Mouse (Mus musculus) forebrain, embryonic 15.5 days (tissue): ENCODE measurements around the gene Ifi47. TPM values are rescaled to one million over a fixed set of nuclear protein-coding genes. Genes with fewer than 3 reads are reported as not detected.

Experiments used
- ATAC-seq: fragments of 200-750 bp; cut with Nextera tagmentation; replicated peaks from 2 replicates; pipeline ENCODE4 v1.8.0; 2017; ENCODE audit warnings: mild to moderate bottlenecking, moderate TSS enrichment, moderate library complexity
- H3K27ac ChIP-seq: fragments of 300-500 bp; sonication (generic); replicated peaks from 2 replicates; pipeline ENCODE4 v1.5.1; 2015; ENCODE audit warnings: mild to moderate bottlenecking, inconsistent platforms
- H3K27me3 ChIP-seq: fragments of 300-500 bp; sonication (generic); 2 replicates; pipeline ENCODE4 v1.6.1; 2015; ENCODE audit warnings: inconsistent platforms
- H3K36me3 ChIP-seq: fragments of 300-500 bp; sonication (generic); 2 replicates; pipeline ENCODE4 v1.6.1; 2015; ENCODE audit warnings: mild to moderate bottlenecking, inconsistent platforms
- H3K4me1 ChIP-seq: fragments of 300-500 bp; sonication (generic); 2 replicates; pipeline ENCODE4 v1.6.1; 2015; ENCODE audit warnings: inconsistent platforms
- H3K4me2 ChIP-seq: fragments of 300-500 bp; sonication (generic); replicated peaks from 2 replicates; pipeline ENCODE4 v1.6.1; 2015; ENCODE audit warnings: mild to moderate bottlenecking, inconsistent platforms
- H3K4me3 ChIP-seq: fragments of 300-500 bp; sonication (generic); 2 replicates; pipeline ENCODE4 v1.5.1; 2015; ENCODE audit warnings: mild to moderate bottlenecking, inconsistent platforms
- H3K9ac ChIP-seq: fragments of 300-500 bp; sonication (generic); replicated peaks from 2 replicates; pipeline ENCODE4 v1.6.1; 2015; ENCODE audit warnings: mild to moderate bottlenecking, inconsistent platforms
- H3K9me3 ChIP-seq: fragments of 300-500 bp; sonication (generic); 2 replicates; pipeline ENCODE4 v1.6.1; 2016; ENCODE audit warnings: inconsistent platforms
- WGBS: fragments of 180-500 bp; shearing (Covaris S2); methylation state at CpG from one replicate; pipeline ENCODE4 v1.1.7; 2015; ENCODE audit warnings: mixed read lengths; 5-methylcytosine and 5-hydroxymethylcytosine counted together
- polyA plus RNA-seq: library from polyadenylated mRNA; unstranded; fragments of >200 nt; fragmentation: Nextera tagmentation; extraction: Ambion mirVana; gene quantifications from 2 replicates; pipeline ENCODE4 v1.2.1, GENCODE M21; 2015

Ifi47 gene
- polyA plus RNA-seq, 1 experiment from 2014 or later = 0.38 TPM

DNA sequence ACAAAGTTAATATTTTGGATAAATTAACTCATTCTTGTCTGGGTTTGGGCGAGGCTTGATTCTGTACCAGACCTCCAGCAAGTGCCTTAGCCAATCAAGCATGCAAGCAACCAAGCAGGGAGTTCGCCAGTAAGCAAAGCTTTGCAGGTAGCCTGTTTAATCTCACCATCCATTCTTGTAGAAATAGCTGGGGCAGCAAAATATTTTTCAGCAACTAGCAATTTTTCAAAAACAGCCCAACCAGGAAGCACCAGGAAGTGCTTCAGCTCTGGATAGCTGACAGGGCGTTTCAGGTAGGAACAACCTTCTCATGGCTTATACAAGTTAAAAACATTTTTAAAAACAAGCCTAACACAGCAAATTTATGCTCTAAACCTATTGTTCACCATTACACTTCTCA, 5.5 kb downstream of the Ifi47 start:
- Histone ChIP-seq H3K27me3 (no peaks in the 10 kb centered on the region), H3K4me3 (no peak overlapping the region), H3K9me3 (no peaks in the 10 kb centered on the region), H3K36me3 (no peaks in the 10 kb centered on the region), H3K27ac (no peak overlapping the region), H3K9ac (no peak overlapping the region), H3K4me1 (no peaks in the 10 kb centered on the region), H3K4me2 (no peak overlapping the region)
- no peak for ATAC-seq
- 76% methylated on average over 3 of the region's 3 CpGs for WGBS

DNA sequence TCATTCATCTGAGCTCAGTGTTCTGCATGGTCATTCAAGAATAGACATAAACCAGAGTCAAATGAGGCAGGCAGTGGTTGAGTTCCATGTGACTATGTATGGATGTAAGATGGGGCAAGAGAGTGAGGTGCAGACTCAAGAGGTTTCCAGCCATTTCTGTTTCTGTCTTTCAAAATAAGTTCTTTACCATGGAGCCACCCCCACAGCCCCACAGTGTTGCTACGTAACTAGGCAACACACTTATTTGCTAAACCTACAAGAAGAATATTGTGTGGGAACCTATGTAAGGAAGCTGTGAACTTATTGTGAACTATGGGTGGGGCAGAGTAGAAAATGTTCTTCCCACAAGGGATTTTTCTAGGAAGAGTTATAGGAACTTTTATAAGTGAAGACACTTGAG, 6.8 kb downstream of the Ifi47 start:
- H3K4me2 ChIP-seq = no peak overlapping the region
- H3K9me3 ChIP-seq = no peaks in the 10 kb centered on the region
- H3K36me3 ChIP-seq = no peaks in the 10 kb centered on the region
- H3K27ac ChIP-seq = no peak overlapping the region
- no peak for ATAC-seq
- H3K27me3 ChIP-seq = no peaks in the 10 kb centered on the region
- H3K4me3 ChIP-seq = no peak overlapping the region
- H3K9ac ChIP-seq = no peak overlapping the region
- H3K4me1 ChIP-seq = no peaks in the 10 kb centered on the region
- 86% methylated on average over 1 of the region's 1 CpGs for WGBS

DNA sequence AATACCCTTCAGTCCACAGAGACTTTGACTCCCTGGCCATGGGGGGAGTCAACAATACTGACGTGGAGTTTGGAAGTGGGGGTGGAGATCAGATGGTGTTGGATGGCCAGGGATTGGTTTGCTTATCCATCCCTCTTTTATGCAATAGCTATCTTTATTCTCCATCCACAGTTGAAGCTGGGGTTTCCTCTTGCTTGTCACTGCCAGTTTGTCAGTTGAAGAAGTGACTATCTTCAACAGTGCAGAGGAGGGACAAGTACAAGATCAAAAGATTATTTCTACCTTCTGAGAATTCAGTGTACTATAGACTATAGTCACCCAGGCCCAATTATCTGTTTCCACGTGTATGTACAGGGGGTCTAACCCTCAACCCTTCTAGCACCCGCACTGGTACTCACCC, 7.4 kb downstream of the Ifi47 start:
- H3K9me3 ChIP-seq = no peaks in the 10 kb centered on the region
- no peaks in the 10 kb centered on the region for H3K4me1 ChIP-seq
- 81% methylated on average over 3 of the region's 3 CpGs for WGBS
- no peak overlapping the region for H3K4me2 ChIP-seq
- H3K36me3 ChIP-seq = no peaks in the 10 kb centered on the region
- H3K4me3 ChIP-seq = no peak overlapping the region
- ATAC-seq = no peak
- H3K27ac ChIP-seq = no peak overlapping the region
- H3K9ac ChIP-seq = no peak overlapping the region
- no peaks in the 10 kb centered on the region for H3K27me3 ChIP-seq

DNA sequence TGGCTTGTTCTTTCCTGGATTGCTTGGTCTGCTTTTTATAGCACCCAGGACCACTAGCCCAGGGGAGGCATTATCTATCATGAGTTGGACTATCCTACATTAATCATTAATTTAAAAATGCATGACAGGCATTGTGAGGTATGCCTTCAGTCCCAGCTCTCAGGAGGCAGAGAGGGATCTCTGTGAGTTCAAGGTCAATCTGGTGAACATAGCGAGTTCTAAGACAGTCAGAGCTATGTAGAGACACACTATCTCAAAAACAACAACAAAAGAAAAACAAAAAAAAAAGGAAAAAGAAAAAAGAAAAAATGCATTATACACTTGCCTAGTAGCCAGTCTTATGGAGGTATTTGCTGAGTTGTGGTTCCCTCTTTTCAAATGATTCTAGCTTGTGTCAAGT, 8.0 kb downstream of the Ifi47 start:
- 81% methylated on average over 1 of the region's 1 CpGs for WGBS
- no peak overlapping the region for H3K4me2 ChIP-seq
- H3K36me3 ChIP-seq = no peaks in the 10 kb centered on the region
- no peak overlapping the region for H3K27ac ChIP-seq
- H3K9me3 ChIP-seq = no peaks in the 10 kb centered on the region
- H3K9ac ChIP-seq = no peak overlapping the region
- no peaks in the 10 kb centered on the region for H3K4me1 ChIP-seq
- no peaks in the 10 kb centered on the region for H3K27me3 ChIP-seq
- no peak for ATAC-seq
- H3K4me3 ChIP-seq = no peak overlapping the region

DNA sequence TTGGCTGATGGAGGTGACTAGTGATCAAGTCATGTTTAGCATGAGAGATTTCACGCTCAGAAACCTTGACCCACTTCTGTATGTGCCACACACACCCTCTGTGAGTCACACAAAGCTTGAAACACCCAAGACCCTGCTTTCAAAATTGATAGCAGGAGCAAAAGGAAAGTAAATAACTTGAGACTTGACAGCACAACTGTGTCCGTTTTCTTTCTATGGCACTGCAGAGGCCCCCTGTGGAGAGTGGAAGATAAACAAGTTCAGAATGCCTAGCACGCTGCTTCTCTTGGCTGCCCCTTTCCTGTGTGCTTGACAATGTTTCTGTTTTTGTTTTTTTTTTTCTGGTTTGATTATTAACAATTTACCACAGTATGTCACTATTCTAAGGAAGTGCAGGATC, 8.5 kb downstream of the Ifi47 start:
- no peaks in the 10 kb centered on the region for H3K4me1 ChIP-seq
- H3K9me3 ChIP-seq = no peaks in the 10 kb centered on the region
- H3K36me3 ChIP-seq = no peaks in the 10 kb centered on the region
- H3K27me3 ChIP-seq = no peaks in the 10 kb centered on the region
- ATAC-seq = no peak
- no peak overlapping the region for H3K4me3 ChIP-seq
- 42% methylated on average over 3 of the region's 3 CpGs for WGBS
- H3K4me2 ChIP-seq = no peak overlapping the region
- H3K27ac ChIP-seq = no peak overlapping the region
- H3K9ac ChIP-seq = no peak overlapping the region

GRCm38 (mm10) chr11:49086858-49087361, 10.5 kb downstream of the Ifi47 start:
- Histone ChIP-seq H3K4me3 (no peak overlapping the region), H3K36me3 (no peaks in the 10 kb centered on the region), H3K27me3 (no peaks in the 10 kb centered on the region), H3K9me3 (no peaks in the 10 kb centered on the region), H3K9ac (no peak overlapping the region), H3K4me2 (no peak overlapping the region), H3K4me1 (no peaks in the 10 kb centered on the region), H3K27ac (no peak overlapping the region)
- no peak for ATAC-seq
- WGBS = 82% methylated on average over 6 of the region's 6 CpGs

DNA sequence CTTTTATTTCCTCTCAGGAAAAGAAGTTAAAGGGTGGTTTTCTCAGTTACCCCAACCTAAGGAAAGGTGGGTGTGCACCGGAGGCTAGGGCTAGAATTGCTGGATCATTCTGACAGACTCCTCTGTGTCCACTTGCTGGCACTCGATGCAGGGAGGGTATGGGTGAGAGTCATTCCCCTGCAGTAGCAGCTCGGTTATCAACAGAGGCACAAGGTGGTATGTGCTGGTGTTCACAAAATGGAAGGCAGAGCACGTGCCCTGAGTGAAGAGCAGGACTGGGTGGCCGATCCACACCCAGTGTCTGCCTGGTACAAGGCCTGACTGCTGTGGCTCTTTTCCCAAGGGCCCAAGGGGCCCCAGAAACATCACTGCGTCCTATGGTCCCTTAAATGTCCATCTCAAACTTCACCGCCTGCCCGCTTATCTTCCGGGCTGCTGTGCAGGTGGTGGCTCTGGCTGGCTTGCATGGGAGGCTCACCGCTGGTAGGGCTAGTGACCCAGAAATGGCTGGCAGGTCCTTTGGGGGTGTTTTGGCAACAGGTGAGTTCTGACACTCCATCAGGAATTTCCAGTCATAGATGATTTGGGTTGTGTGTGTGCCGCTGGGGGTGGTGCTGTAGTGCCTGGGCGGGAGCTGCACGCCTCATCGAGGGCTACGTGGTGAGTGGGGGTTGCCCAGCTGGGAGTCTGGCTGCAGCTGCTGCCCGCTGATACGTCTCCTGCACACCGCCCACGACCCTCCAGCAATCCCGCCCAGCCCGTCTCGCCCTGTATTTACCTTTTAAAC, 11.6 kb downstream of the Ifi47 start:
- ATAC-seq = no peak
- no peak overlapping the region for H3K4me3 ChIP-seq
- H3K36me3 ChIP-seq = no peaks in the 10 kb centered on the region
- H3K9ac ChIP-seq = no peak overlapping the region
- H3K27me3 ChIP-seq = no peaks in the 10 kb centered on the region
- no peaks in the 10 kb centered on the region for H3K9me3 ChIP-seq
- H3K4me2 ChIP-seq = no peak overlapping the region
- no peaks in the 10 kb centered on the region for H3K4me1 ChIP-seq
- no peak overlapping the region for H3K27ac ChIP-seq
- WGBS = 47% methylated on average over 22 of the region's 22 CpGs

DNA sequence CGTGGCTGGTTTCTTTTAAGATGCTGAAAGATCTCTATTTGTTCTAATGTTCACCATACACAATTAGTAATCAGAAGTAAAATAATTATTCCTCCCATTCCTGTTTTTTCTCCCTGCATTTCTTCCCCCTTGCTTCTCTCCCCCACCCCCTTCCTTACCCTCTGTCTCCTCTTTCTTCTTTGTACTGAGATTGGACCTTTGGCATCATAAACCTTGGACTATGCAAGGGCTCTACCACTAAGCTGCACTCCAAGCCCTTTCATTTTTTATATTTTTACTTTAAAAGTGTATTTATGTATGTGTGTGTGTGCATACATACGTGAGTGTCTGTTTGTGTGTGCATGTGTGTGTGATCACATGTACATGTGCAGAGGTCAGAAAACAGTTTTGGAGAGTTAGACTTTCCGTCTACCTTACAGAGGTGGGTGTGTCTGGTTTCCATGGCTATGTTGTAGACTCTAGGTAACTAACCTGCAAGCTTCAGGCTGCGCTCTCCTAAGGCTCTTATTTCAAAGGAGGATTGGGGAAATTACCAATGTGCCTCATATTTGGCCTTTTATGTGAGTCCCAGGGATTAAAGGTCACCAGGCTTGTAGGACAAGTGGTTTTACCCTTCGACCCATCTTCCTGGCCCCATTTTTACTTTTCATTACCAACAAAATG, 12.7 kb downstream of the Ifi47 start:
- H3K4me1 ChIP-seq = no peaks in the 10 kb centered on the region
- H3K9me3 ChIP-seq = no peaks in the 10 kb centered on the region
- H3K36me3 ChIP-seq = no peaks in the 10 kb centered on the region
- WGBS = 90% methylated on average over 5 of the region's 5 CpGs
- no peak overlapping the region for H3K4me2 ChIP-seq
- no peak overlapping the region for H3K9ac ChIP-seq
- no peak overlapping the region for H3K27ac ChIP-seq
- no peak for ATAC-seq
- no peaks in the 10 kb centered on the region for H3K27me3 ChIP-seq
- no peak overlapping the region for H3K4me3 ChIP-seq

DNA sequence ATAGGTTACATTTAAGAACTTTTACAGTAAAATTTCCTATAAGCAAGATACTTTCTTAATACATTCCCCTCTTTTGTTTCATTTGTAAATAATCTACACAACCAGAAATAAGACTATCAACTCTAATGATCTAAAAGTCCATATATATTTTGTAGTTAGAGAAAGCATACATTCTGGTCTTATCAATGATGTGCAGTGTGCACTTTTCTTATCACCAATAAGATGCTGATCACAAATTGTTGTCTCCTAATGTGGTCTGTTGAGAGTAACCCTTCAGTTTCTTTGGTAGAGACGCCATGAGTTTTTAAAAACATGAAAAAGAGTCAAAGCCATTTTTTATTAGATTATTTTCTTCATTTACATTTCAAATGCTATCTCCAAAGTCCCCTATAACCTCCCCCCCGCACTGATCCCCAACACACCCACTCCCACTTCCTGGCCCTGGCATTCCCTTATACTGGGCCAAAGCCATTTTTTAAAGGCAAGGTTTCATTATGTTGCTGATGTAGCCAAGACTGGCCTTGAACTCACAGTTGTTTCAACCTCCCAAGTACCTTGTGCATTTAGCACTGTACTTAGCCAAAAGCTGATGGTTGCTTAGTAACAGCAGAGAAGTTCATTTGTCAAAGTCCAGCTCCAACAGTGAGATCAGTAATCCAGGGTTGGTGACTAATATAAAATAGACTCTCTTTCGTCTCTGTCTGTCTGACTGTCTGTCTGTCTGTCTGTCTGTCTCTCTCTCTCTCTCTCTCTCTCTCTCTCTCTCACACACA, 13.5 kb downstream of the Ifi47 start:
- WGBS = 89% methylated on average over 3 of the region's 3 CpGs
- Histone ChIP-seq H3K4me2 (no peak overlapping the region), H3K36me3 (no peaks in the 10 kb centered on the region), H3K9me3 (no peaks in the 10 kb centered on the region), H3K27me3 (no peaks in the 10 kb centered on the region), H3K4me1 (no peaks in the 10 kb centered on the region), H3K27ac (no peak overlapping the region), H3K4me3 (no peak overlapping the region), H3K9ac (no peak overlapping the region)
- no peak for ATAC-seq

- H3K4me3 ChIP-seq = no peak overlapping the region
- no peaks in the 10 kb centered on the region for H3K27me3 ChIP-seq
- 84% methylated on average over 5 of the region's 5 CpGs for WGBS
- no peak overlapping the region for H3K27ac ChIP-seq
- H3K36me3 ChIP-seq = no peaks in the 10 kb centered on the region
- no peak overlapping the region for H3K4me2 ChIP-seq
- H3K9ac ChIP-seq = no peak overlapping the region
- no peak for ATAC-seq
- no peaks in the 10 kb centered on the region for H3K4me1 ChIP-seq
- no peaks in the 10 kb centered on the region for H3K9me3 ChIP-seq
Observed at GRCm38 (mm10) chr11:49090551-49090950, 14.2 kb downstream of the Ifi47 start.

GRCm38 (mm10) chr11:49091171-49091570, 14.8 kb downstream of the Ifi47 start:
- H3K36me3 ChIP-seq = no peaks in the 10 kb centered on the region
- no peaks in the 10 kb centered on the region for H3K27me3 ChIP-seq
- ATAC-seq = no peak
- WGBS = 82% methylated on average over 4 of the region's 4 CpGs
- no peaks in the 10 kb centered on the region for H3K4me1 ChIP-seq
- no peak overlapping the region for H3K9ac ChIP-seq
- no peak overlapping the region for H3K4me2 ChIP-seq
- H3K4me3 ChIP-seq = no peak overlapping the region
- no peaks in the 10 kb centered on the region for H3K9me3 ChIP-seq
- H3K27ac ChIP-seq = no peak overlapping the region

- Histone ChIP-seq H3K27me3 (no peaks in the 10 kb centered on the region), H3K27ac (no peak overlapping the region), H3K9me3 (no peaks in the 10 kb centered on the region), H3K4me1 (no peaks in the 10 kb centered on the region), H3K4me2 (no peak overlapping the region), H3K4me3 (no peak overlapping the region), H3K36me3 (no peaks in the 10 kb centered on the region), H3K9ac (no peak overlapping the region)
- no peak for ATAC-seq
- 96% methylated on average over 1 of the region's 1 CpGs for WGBS
Observed at GRCm38 (mm10) chr11:49092053-49092586, 15.7 kb downstream of the Ifi47 start.
